Mouse (Mus musculus): ENCODE measurements around the gene Calr. TPM values are rescaled to one million over a fixed set of nuclear protein-coding genes. Genes with fewer than 3 reads are reported as not detected.

The Calr gene
- total and polyA plus RNA-seq, 3 experiments, result 567 to 1,110 TPM; not detected in 1

- DNase-seq (ENCODE audit: low read depth, low spot score), result peak; percentile 57
- H3K79me2 ChIP-seq (ENCODE audit: control insufficient read depth, insufficient read depth, low read length, poor library complexity), result peaks cover 38% of the 10 kb centered on the region
- H3K27ac ChIP-seq (ENCODE audit: control insufficient read depth, low read depth, low read length), result 0 out of 2 replicates have a peak overlapping the region, but pooled peaks have one; percentile 15
- peaks cover 2 to 18% of the 10 kb centered on the region in 2 experiments for H3K4me1 ChIP-seq (ENCODE audit: control insufficient read depth in 1 of 2, insufficient read depth in 2 of 2, low read length in 2 of 2)
- H3K4me3 ChIP-seq (ENCODE audit: control insufficient read depth in 1 of 2, insufficient read depth in 1 of 2, low read depth in 2 of 2, low read length in 2 of 2), result no peak overlapping the region
- H3K27me3 ChIP-seq (ENCODE audit: control insufficient read depth in 1 of 2, insufficient read depth in 2 of 2, low read length in 2 of 2), result no peaks in the 10 kb centered on the region
- TF ChIP-seq GABPA (IDR thresholded peaks at IDR 0.05; ENCODE audit: low read depth, low read length) (no peak), SMC3 (IDR thresholded peaks at IDR 0.05; ENCODE audit: low read depth, low read length) (0 out of 2 replicates have a peak, but pooled peaks have one; percentile 0), POLR2AphosphoS5 (IDR thresholded peaks at IDR 0.05; ENCODE audit: borderline replicate concordance, low read depth, low read length) (peak; percentile 48; the same call in 1 of the 2 replicates), BHLHE40 (IDR thresholded peaks at IDR 0.05; ENCODE audit: borderline replicate concordance, low read depth, low read length) (no peak), POLR2A (IDR thresholded peaks at IDR 0.05; ENCODE audit: control insufficient read depth in 1 of 2, insufficient read depth in 1 of 2, low read depth in 1 of 2, low read length in 2 of 2, poor library complexity in 1 of 2) (peak in 1 of 2 experiments; percentile 0; a peak in 1 of 4 replicates), TAL1 (IDR thresholded peaks at IDR 0.05; ENCODE audit: low read length) (no peak)
- H3K9ac ChIP-seq (ENCODE audit: control insufficient read depth, low read depth, low read length, poor library complexity, severe bottlenecking), result no peak overlapping the region
- H3K9me3 ChIP-seq (replicated peaks; ENCODE audit: insufficient read depth, low read length), result no peaks in the 10 kb centered on the region
- peaks cover 13 to 38% of the 10 kb centered on the region in 2 experiments for H3K36me3 ChIP-seq (ENCODE audit: control insufficient read depth in 1 of 2, insufficient read depth in 2 of 2, low read length in 2 of 2)
These were observed 5.2 kb downstream of the Calr start for GRCm38 (mm10) chr8:84841514-84841913.

DNA sequence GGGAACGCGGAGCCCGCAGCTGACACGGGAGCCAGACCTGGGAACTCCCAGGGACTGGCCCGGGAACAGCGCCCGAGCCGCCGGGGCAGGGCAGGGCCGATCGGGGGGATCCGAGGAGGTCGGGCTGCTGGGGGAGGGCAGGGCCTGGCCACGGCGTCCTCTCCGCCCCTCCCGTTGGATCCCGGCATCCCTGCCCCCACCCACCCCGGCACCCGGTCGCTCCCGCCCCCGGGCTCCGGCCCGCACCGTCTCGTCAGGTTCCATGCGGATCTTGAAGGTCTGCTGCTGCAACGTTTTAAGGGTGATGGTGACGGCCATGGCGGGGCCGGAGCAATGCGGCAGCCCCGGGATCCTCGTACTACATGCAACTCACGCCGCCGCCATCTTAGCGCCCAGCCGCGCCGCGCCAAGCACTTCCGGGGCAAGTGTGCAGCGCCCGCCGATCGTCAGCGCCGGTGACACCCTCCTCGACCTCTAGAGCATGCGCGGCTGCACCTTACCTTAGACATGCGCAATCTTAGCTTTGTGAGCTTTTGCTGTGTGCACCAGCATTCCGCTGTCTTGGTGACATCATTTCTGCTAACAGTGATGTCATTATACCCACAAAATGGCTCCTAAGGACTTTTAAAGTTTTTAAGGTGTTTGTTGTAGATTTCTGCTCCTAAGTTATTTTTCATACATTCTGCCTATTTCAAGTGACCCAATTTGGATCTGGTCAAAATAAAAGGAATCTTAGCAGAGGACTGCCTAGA, 6.3 kb downstream of the Calr start, which contains the start of gene Rad23a:
Gene Rad23a, minus strand, starts transcription at position 418 of the 752 bp plus-strand sequence.
- peak within 1 kb of the TSS; percentile 91 to 96 for H3K4me3 ChIP-seq (ENCODE audit: control insufficient read depth in 1 of 2, insufficient read depth in 1 of 2, low read depth in 2 of 2, low read length in 2 of 2)
- H3K4me1 ChIP-seq (ENCODE audit: control insufficient read depth in 1 of 2, insufficient read depth in 2 of 2, low read length in 2 of 2), result peaks cover 2 to 18% of the 10 kb centered on the region in 2 experiments
- TF ChIP-seq MXI1 (IDR thresholded peaks at IDR 0.05; ENCODE audit: low read depth, low read length), result no peak; the same call in 1 of the 2 replicates
- TF ChIP-seq ZMIZ1 (IDR thresholded peaks at IDR 0.05; ENCODE audit: low read depth, low read length), result peak; percentile 87
- peak; percentile 93 for TF ChIP-seq ETS1 (IDR thresholded peaks at IDR 0.05; ENCODE audit: low read depth, low read length)
- no peak; the same call in 1 of the 2 replicates for TF ChIP-seq BHLHE40 (IDR thresholded peaks at IDR 0.05; ENCODE audit: borderline replicate concordance, low read depth, low read length)
- peak; percentile 52; the same call in 1 of the 2 replicates for TF ChIP-seq MYC (IDR thresholded peaks at IDR 0.05; ENCODE audit: low read depth, low read length)
- TF ChIP-seq SIN3A (IDR thresholded peaks at IDR 0.05; ENCODE audit: low read length), result peak; percentile 66
- TF ChIP-seq KAT2A (conservative IDR thresholded peaks at IDR 0.05; ENCODE audit: low read depth, low read length), result peak; percentile 76; the same call in 1 of the 2 replicates
- no peak for TF ChIP-seq ZC3H11A (IDR thresholded peaks at IDR 0.05; ENCODE audit: low read depth, low read length)
- no peak for TF ChIP-seq CHD1 (IDR thresholded peaks at IDR 0.05; ENCODE audit: low read depth, low read length)
- peak; percentile 97 for TF ChIP-seq NRF1 (IDR thresholded peaks at IDR 0.05; ENCODE audit: insufficient read depth, low read depth, low read length, poor library complexity, severe bottlenecking)
- TF ChIP-seq CHD2 (IDR thresholded peaks at IDR 0.05; ENCODE audit: low read length), result peak; percentile 80
- peak; percentile 88 for TF ChIP-seq POLR2AphosphoS5 (IDR thresholded peaks at IDR 0.05; ENCODE audit: borderline replicate concordance, low read depth, low read length)
- no peak for TF ChIP-seq E2F4 (IDR thresholded peaks at IDR 0.05; ENCODE audit: borderline replicate concordance, low read depth, low read length)
- peak; percentile 77; the same call in 1 of the 2 replicates for TF ChIP-seq JUND (IDR thresholded peaks at IDR 0.05; ENCODE audit: low read depth, low read length)
- TF ChIP-seq MAFK (IDR thresholded peaks at IDR 0.05; ENCODE audit: borderline replicate concordance, low read depth, low read length), result no peak
- no peak for TF ChIP-seq USF2 (IDR thresholded peaks at IDR 0.05; ENCODE audit: borderline replicate concordance in 1 of 2, insufficient read depth in 1 of 2, low read depth in 1 of 2, low read length in 2 of 2)
- no peak for TF ChIP-seq MAZ (IDR thresholded peaks at IDR 0.05; ENCODE audit: low read depth, low read length)
- TF ChIP-seq EP300 (IDR thresholded peaks at IDR 0.05; ENCODE audit: low read depth in 1 of 2, low read length in 2 of 2), result no peak
- no peak for TF ChIP-seq RAD21 (IDR thresholded peaks at IDR 0.05; ENCODE audit: low read depth, low read length)
- no peak for TF ChIP-seq MAX (IDR thresholded peaks at IDR 0.05; ENCODE audit: low read length)
- TF ChIP-seq GABPA (IDR thresholded peaks at IDR 0.05; ENCODE audit: low read depth, low read length), result peak; percentile 59; the same call in 1 of the 2 replicates
- peak; percentile 66 for TF ChIP-seq NELFE (IDR thresholded peaks at IDR 0.05; ENCODE audit: low read depth, low read length)
- TF ChIP-seq HCFC1 (IDR thresholded peaks at IDR 0.05; ENCODE audit: low read depth, low read length), result peak; percentile 92
- TF ChIP-seq USF1 (IDR thresholded peaks at IDR 0.05; ENCODE audit: low read depth, low read length), result no peak
- TF ChIP-seq POLR2AphosphoS2 (IDR thresholded peaks at IDR 0.05; ENCODE audit: low read length), result peak; percentile 99

More for the DNA sequence above, 6.3 kb downstream of the Calr start, which contains the start of gene Rad23a:
- Histone ChIP-seq H3K27ac (ENCODE audit: control insufficient read depth, low read depth, low read length) (peak within 1 kb of the TSS; percentile 87), H3K9ac (ENCODE audit: control insufficient read depth, low read depth, low read length, poor library complexity, severe bottlenecking) (peak within 1 kb of the TSS; percentile 98), H3K9me3 (replicated peaks; ENCODE audit: insufficient read depth, low read length) (no peaks in the 10 kb centered on the region), H3K27me3 (ENCODE audit: control insufficient read depth in 1 of 2, insufficient read depth in 2 of 2, low read length in 2 of 2) (no peaks in the 10 kb centered on the region), H3K36me3 (ENCODE audit: control insufficient read depth in 1 of 2, insufficient read depth in 2 of 2, low read length in 2 of 2) (peaks cover 13 to 38% of the 10 kb centered on the region in 2 experiments), H3K79me2 (ENCODE audit: control insufficient read depth, insufficient read depth, low read length, poor library complexity) (peaks cover 28% of the 10 kb centered on the region)
- DNase-seq (ENCODE audit: low read depth, low spot score), result peak; percentile 98
